Comparison of ENCODE assay signal across 30 mouse cellular contexts in genomic region chr3:147103428-147103827, GRCm38 (mm10).
DNase-seq lines count a peak whose midpoint lies in the region; ATAC-seq and TF ChIP-seq lines count a peak whose summit lies in the region.
"Had no signal": no experiment of that assay in that cellular context is flagged by ENCODE, and none has a peak within 500 bp of the region (broad histone marks: within the 10 kb centered on the region; RNA-seq: fewer than 3 reads in every experiment).

No protein-coding gene starts in this region.

- H3K9ac ChIP-seq in hindbrain, embryonic 12.5 days, result no peak overlapping the region
- 0 out of 2 replicates have a peak overlapping the region, but pooled peaks have one; percentile 20 for H3K9ac ChIP-seq in hindbrain, embryonic 14.5 days
- no peak overlapping the region for H3K9ac ChIP-seq in midbrain, embryonic 11.5 days (ENCODE audit: low read length)
- 0 out of 2 replicates have a peak overlapping the region, but pooled peaks have one; percentile 21 for H3K9ac ChIP-seq in midbrain, embryonic 16.5 days (ENCODE audit: low read depth, low read length)
- H3K9ac ChIP-seq in intestine, embryonic 15.5 days, result no peak overlapping the region
- H3K9ac ChIP-seq in kidney, embryonic 14.5 days (ENCODE audit: low read depth, low read length), result no peak overlapping the region
- H3K9ac ChIP-seq: forebrain, embryonic 13.5 days; heart, embryonic 15.5 days; limb, embryonic 12.5 days; liver, embryonic 15.5 days; lung, embryonic 14.5 days had no signal

- ATAC-seq in hindbrain, embryonic 12.5 days (ENCODE audit: low FRiP score), result peak; percentile 55; the same call in 1 of the 2 replicates
- no peak for ATAC-seq in hindbrain, embryonic 14.5 days (ENCODE audit: low FRiP score)
- ATAC-seq in midbrain, embryonic 11.5 days (ENCODE audit: low FRiP score), result no peak
- ATAC-seq in midbrain, embryonic 16.5 days, result peak; percentile 36; the same call in 1 of the 2 replicates
- ATAC-seq in intestine, embryonic 15.5 days, result no peak
- no peak for ATAC-seq in kidney, embryonic 14.5 days (ENCODE audit: low FRiP score, low TSS enrichment)
- ATAC-seq: forebrain, embryonic 13.5 days; inflammation-experienced regulatory T-cells, adult 6 months had no signal

- H3K9me3 ChIP-seq in hindbrain, embryonic 12.5 days (replicated peaks), result no peaks in the 10 kb centered on the region
- H3K9me3 ChIP-seq in hindbrain, embryonic 14.5 days (ENCODE audit: control insufficient read depth, low read length), result no peaks in the 10 kb centered on the region
- no peaks in the 10 kb centered on the region for H3K9me3 ChIP-seq in midbrain, embryonic 11.5 days (ENCODE audit: control insufficient read depth, low read length)
- no peaks in the 10 kb centered on the region for H3K9me3 ChIP-seq in midbrain, embryonic 16.5 days (replicated peaks; ENCODE audit: control insufficient read depth, low read length, poor library complexity, severe bottlenecking)
- no peaks in the 10 kb centered on the region for H3K9me3 ChIP-seq in intestine, embryonic 15.5 days
- no peaks in the 10 kb centered on the region for H3K9me3 ChIP-seq in kidney, embryonic 14.5 days (ENCODE audit: control insufficient read depth, low read length)
- H3K9me3 ChIP-seq: forebrain, embryonic 13.5 days; heart, embryonic 10.5 days; heart, embryonic 15.5 days; limb, embryonic 12.5 days; liver, embryonic 15.5 days had no signal

- no peak for DNase-seq in hindbrain, embryonic 14.5 days (ENCODE audit: low spot score)
- peak; percentile 84 for DNase-seq in midbrain, embryonic 11.5 days (ENCODE audit: low spot score, missing footprints)
- no peak for DNase-seq in layer of hippocampus, adult 18-20 months (ENCODE audit: low spot score in 2 of 2)
- no peak for DNase-seq in kidney, adult 2 months
- DNase-seq: adrenal gland, postnatal 25 days; B cell, adult 2 months; cerebellum, adult 2 months; cerebellum, postnatal 36 days; gastrocnemius, postnatal 14 days; heart, postnatal 36 days; kidney, adult 9 months; kidney, postnatal 14 days; lung, embryonic 14.5 days; lung, postnatal 14 days; right cerebral cortex, postnatal 4 days; thymus, adult 18-20 months; thymus, postnatal 36 days had no signal

- peaks cover 35% of the 10 kb centered on the region for H3K4me1 ChIP-seq in hindbrain, embryonic 12.5 days
- peaks cover 31% of the 10 kb centered on the region for H3K4me1 ChIP-seq in hindbrain, embryonic 14.5 days (replicated peaks; ENCODE audit: control insufficient read depth, insufficient read depth, low read length)
- H3K4me1 ChIP-seq in midbrain, embryonic 11.5 days (ENCODE audit: control insufficient read depth, insufficient read depth, low read length), result peaks cover 22% of the 10 kb centered on the region
- H3K4me1 ChIP-seq in midbrain, embryonic 16.5 days (ENCODE audit: control insufficient read depth, insufficient read depth, low read length), result peaks cover 25% of the 10 kb centered on the region
- 0 out of 2 replicates have a peak, but pooled peaks cover 6% of the 10 kb centered on the region for H3K4me1 ChIP-seq in intestine, embryonic 15.5 days (replicated peaks)
- H3K4me1 ChIP-seq in kidney, embryonic 14.5 days (ENCODE audit: control insufficient read depth, insufficient read depth, low read length), result peaks cover 5% of the 10 kb centered on the region; the same call in 1 of the 2 replicates
- no peaks in the 10 kb centered on the region for H3K4me1 ChIP-seq in kidney, adult 2 months (ENCODE audit: control insufficient read depth, insufficient read depth, low read length)
- H3K4me1 ChIP-seq: liver, embryonic 15.5 days had no signal

- TF ChIP-seq POLR2A in kidney, adult 2 months (IDR thresholded peaks at IDR 0.05; ENCODE audit: low read depth, low read length), result no peak

- no peak for TF ChIP-seq CTCF in kidney, adult 2 months (conservative IDR thresholded peaks at IDR 0.05; ENCODE audit: insufficient read depth, insufficient read length, low read depth, low read length)

- H3K36me3 ChIP-seq in hindbrain, embryonic 12.5 days, result no peaks in the 10 kb centered on the region
- H3K36me3 ChIP-seq in hindbrain, embryonic 14.5 days (replicated peaks; ENCODE audit: control insufficient read depth, insufficient read depth), result no peaks in the 10 kb centered on the region
- H3K36me3 ChIP-seq in midbrain, embryonic 11.5 days (ENCODE audit: control insufficient read depth, insufficient read depth, low read length), result no peaks in the 10 kb centered on the region
- H3K36me3 ChIP-seq in midbrain, embryonic 16.5 days (ENCODE audit: control insufficient read depth, insufficient read depth, low read length), result no peaks in the 10 kb centered on the region
- H3K36me3 ChIP-seq in intestine, embryonic 15.5 days, result no peaks in the 10 kb centered on the region
- H3K36me3 ChIP-seq in kidney, embryonic 14.5 days (ENCODE audit: control insufficient read depth, insufficient read depth, low read length), result no peaks in the 10 kb centered on the region
- no peaks in the 10 kb centered on the region for H3K36me3 ChIP-seq in kidney, adult 2 months (ENCODE audit: control insufficient read depth, insufficient read depth, low read length)
- H3K36me3 ChIP-seq: heart, embryonic 10.5 days; heart, embryonic 15.5 days; limb, embryonic 12.5 days; liver, embryonic 15.5 days had no signal

- no peak overlapping the region for H3K27ac ChIP-seq in hindbrain, embryonic 12.5 days
- H3K27ac ChIP-seq in hindbrain, embryonic 14.5 days, result peak overlapping the region; percentile 66
- H3K27ac ChIP-seq in midbrain, embryonic 11.5 days (ENCODE audit: low read depth, low read length), result no peak overlapping the region
- peak overlapping the region; percentile 5; the same call in 1 of the 2 replicates for H3K27ac ChIP-seq in midbrain, embryonic 16.5 days (ENCODE audit: low read length)
- no peak overlapping the region for H3K27ac ChIP-seq in intestine, embryonic 15.5 days
- H3K27ac ChIP-seq in kidney, embryonic 14.5 days (ENCODE audit: low read depth, low read length), result no peak overlapping the region
- no peak overlapping the region for H3K27ac ChIP-seq in kidney, adult 2 months (ENCODE audit: insufficient read depth, low read depth, low read length)
- H3K27ac ChIP-seq: forebrain, embryonic 13.5 days; heart, embryonic 10.5 days; heart, embryonic 15.5 days; layer of hippocampus, adult 2 months; left cerebral cortex, adult 2 months; limb, embryonic 12.5 days; liver, embryonic 15.5 days; stomach, postnatal 0 days had no signal

- no peak overlapping the region for H3K4me3 ChIP-seq in hindbrain, embryonic 12.5 days
- H3K4me3 ChIP-seq in hindbrain, embryonic 14.5 days (replicated peaks; ENCODE audit: low read length), result no peak overlapping the region
- H3K4me3 ChIP-seq in midbrain, embryonic 11.5 days (ENCODE audit: low read depth, low read length), result no peak overlapping the region
- no peak overlapping the region for H3K4me3 ChIP-seq in midbrain, embryonic 16.5 days (ENCODE audit: low read depth, low read length)
- H3K4me3 ChIP-seq in intestine, embryonic 15.5 days (replicated peaks), result no peak overlapping the region
- no peak overlapping the region for H3K4me3 ChIP-seq in kidney, embryonic 14.5 days (ENCODE audit: low read length)
- no peak overlapping the region for H3K4me3 ChIP-seq in kidney, adult 2 months (ENCODE audit: insufficient read depth, low read depth, low read length)
- H3K4me3 ChIP-seq: forebrain, embryonic 13.5 days; heart, embryonic 10.5 days; heart, embryonic 15.5 days; layer of hippocampus, adult 2 months; left cerebral cortex, adult 2 months; limb, embryonic 12.5 days; liver, embryonic 15.5 days had no signal

- 46% methylated on average over 7 of the region's 7 CpGs for WGBS in hindbrain, embryonic 12.5 days
- 33% methylated on average over 7 of the region's 7 CpGs for WGBS in hindbrain, embryonic 14.5 days
- 36% methylated on average over 7 of the region's 7 CpGs for WGBS in midbrain, embryonic 11.5 days
- 20% methylated on average over 7 of the region's 7 CpGs for WGBS in midbrain, embryonic 16.5 days
- 69% methylated on average over 7 of the region's 7 CpGs for WGBS in intestine, embryonic 15.5 days
- 40% methylated on average over 7 of the region's 7 CpGs for WGBS in kidney, embryonic 14.5 days
- WGBS in kidney, adult 2 months, result 52% methylated on average over 7 of the region's 7 CpGs

- H3K4me2 ChIP-seq in hindbrain, embryonic 12.5 days (replicated peaks), result no peak overlapping the region
- peak overlapping the region; percentile 32; the same call in 1 of the 2 replicates for H3K4me2 ChIP-seq in hindbrain, embryonic 14.5 days (replicated peaks)
- H3K4me2 ChIP-seq in midbrain, embryonic 11.5 days, result peak overlapping the region; percentile 17; the same call in 1 of the 2 replicates
- peak overlapping the region; percentile 43 for H3K4me2 ChIP-seq in midbrain, embryonic 16.5 days (ENCODE audit: low read length)
- H3K4me2 ChIP-seq in intestine, embryonic 15.5 days (replicated peaks), result no peak overlapping the region
- no peak overlapping the region for H3K4me2 ChIP-seq in kidney, embryonic 14.5 days (replicated peaks; ENCODE audit: low read depth, low read length)
- H3K4me2 ChIP-seq: forebrain, embryonic 13.5 days; heart, embryonic 15.5 days; limb, embryonic 12.5 days; liver, embryonic 15.5 days; lung, embryonic 14.5 days had no signal

- no peaks in the 10 kb centered on the region; the same call in 1 of the 2 replicates for H3K27me3 ChIP-seq in hindbrain, embryonic 12.5 days
- H3K27me3 ChIP-seq in hindbrain, embryonic 14.5 days (ENCODE audit: control insufficient read depth, insufficient read depth, low read length), result no peaks in the 10 kb centered on the region
- peaks cover 3% of the 10 kb centered on the region; the same call in 1 of the 2 replicates for H3K27me3 ChIP-seq in midbrain, embryonic 11.5 days (ENCODE audit: control insufficient read depth, insufficient read depth, low read length)
- H3K27me3 ChIP-seq in midbrain, embryonic 16.5 days (ENCODE audit: control insufficient read depth, insufficient read depth, low read depth, low read length), result no peaks in the 10 kb centered on the region
- no peaks in the 10 kb centered on the region for H3K27me3 ChIP-seq in intestine, embryonic 15.5 days (replicated peaks)
- H3K27me3 ChIP-seq in kidney, embryonic 14.5 days (ENCODE audit: control insufficient read depth, insufficient read depth, low read length), result no peaks in the 10 kb centered on the region
- no peaks in the 10 kb centered on the region for H3K27me3 ChIP-seq in kidney, adult 2 months (replicated peaks; ENCODE audit: control insufficient read depth, insufficient read depth, low read length)
- H3K27me3 ChIP-seq: forebrain, embryonic 13.5 days; liver, embryonic 15.5 days had no signal

Comparison
In these comparisons a context has a peak if more than half of its experiments do, and no peak if none do; other contexts are left out.
1. ATAC-seq: peak in hindbrain, embryonic 12.5 days (single experiment) and midbrain, embryonic 16.5 days (single experiment); none in hindbrain, embryonic 14.5 days (single experiment), midbrain, embryonic 11.5 days (single experiment), intestine, embryonic 15.5 days (single experiment) and kidney, embryonic 14.5 days (single experiment).
2. H3K27ac ChIP-seq: peak in hindbrain, embryonic 14.5 days (single experiment) and midbrain, embryonic 16.5 days (single experiment); none in hindbrain, embryonic 12.5 days (single experiment), midbrain, embryonic 11.5 days (single experiment), intestine, embryonic 15.5 days (single experiment), kidney, embryonic 14.5 days (single experiment) and kidney, adult 2 months (single experiment).
3. H3K4me2 ChIP-seq: peak in hindbrain, embryonic 14.5 days (single experiment), midbrain, embryonic 11.5 days (single experiment) and midbrain, embryonic 16.5 days (single experiment); none in hindbrain, embryonic 12.5 days (single experiment), intestine, embryonic 15.5 days (single experiment) and kidney, embryonic 14.5 days (single experiment).
4. H3K9ac ChIP-seq: peak in hindbrain, embryonic 14.5 days (single experiment) and midbrain, embryonic 16.5 days (single experiment); none in hindbrain, embryonic 12.5 days (single experiment), midbrain, embryonic 11.5 days (single experiment), intestine, embryonic 15.5 days (single experiment) and kidney, embryonic 14.5 days (single experiment).